ENCODE assay signal across 7 mouse cellular contexts in genomic region chr13:22015479-22016450, GRCm38 (mm10). TPM values are rescaled to one million over a fixed set of nuclear protein-coding genes. Genes with fewer than 3 reads are reported as not detected.
DNase-seq lines count a peak whose midpoint lies in the region; ATAC-seq and TF ChIP-seq lines count a peak whose summit lies in the region.

No protein-coding gene starts in this region.

- no peak for TF ChIP-seq RAD21 in MEL (IDR thresholded peaks at IDR 0.05; ENCODE audit: low read depth, low read length)

- intact Hi-C loops in heart, postnatal 14 days (cut with DNase I): no loop called here

- peak overlapping the region; percentile 6 to 43; a peak in 3 of 4 replicates for H3K4me3 ChIP-seq in MEL (ENCODE audit: control insufficient read depth in 1 of 2, insufficient read depth in 1 of 2, low read depth in 2 of 2, low read length in 2 of 2)
- H3K4me3 ChIP-seq in bone marrow macrophage, adult 2 months (ENCODE audit: insufficient read depth, low read length): peak overlapping the region; percentile 39
- H3K4me3 ChIP-seq in forebrain, embryonic 13.5 days: no peak overlapping the region
- H3K4me3 ChIP-seq in layer of hippocampus, adult 2 months: no peak overlapping the region
- no peak overlapping the region for H3K4me3 ChIP-seq in lung, adult 2 months (replicated peaks; ENCODE audit: extremely low read depth, low read depth, low read length)

- H3K4me1 ChIP-seq in MEL (ENCODE audit: control insufficient read depth in 1 of 2, insufficient read depth in 2 of 2, low read length in 2 of 2): no peaks in the 10 kb centered on the region
- H3K4me1 ChIP-seq in bone marrow macrophage, adult 2 months (ENCODE audit: control insufficient read depth, insufficient read depth, low read length): peaks cover 10% of the 10 kb centered on the region
- H3K4me1 ChIP-seq in forebrain, embryonic 13.5 days: peaks cover 11% of the 10 kb centered on the region; the same call in 1 of the 2 replicates
- H3K4me1 ChIP-seq in lung, adult 2 months (ENCODE audit: control insufficient read depth, insufficient read depth, low read length): peaks cover 4% of the 10 kb centered on the region

- peak; percentile 92 for DNase-seq in MEL (ENCODE audit: low read depth, low spot score)
- DNase-seq in heart, postnatal 14 days: peak; percentile 69 to 78
- peak; percentile 46 to 72 for DNase-seq in layer of hippocampus, adult 2 months (ENCODE audit: low spot score in 2 of 2)
- DNase-seq in lung, adult 2 months: peak; percentile 52
- DNase-seq in retina, postnatal 7 days (ENCODE audit: low read depth, low spot score): peak; percentile 72

- peak; percentile 60; the same call in 1 of the 2 replicates for ATAC-seq in forebrain, embryonic 13.5 days

- H3K27ac ChIP-seq in MEL (ENCODE audit: control insufficient read depth, low read depth, low read length): no peak overlapping the region
- H3K27ac ChIP-seq in bone marrow macrophage, adult 2 months (ENCODE audit: insufficient read depth, low read depth, low read length): no peak overlapping the region
- H3K27ac ChIP-seq in forebrain, embryonic 13.5 days: no peak overlapping the region
- H3K27ac ChIP-seq in layer of hippocampus, adult 2 months: no peak overlapping the region

- no peak for TF ChIP-seq EP300 in MEL (IDR thresholded peaks at IDR 0.05; ENCODE audit: low read depth in 1 of 2, low read length in 2 of 2)

- H3K9me3 ChIP-seq in MEL (replicated peaks; ENCODE audit: insufficient read depth, low read length): no peaks in the 10 kb centered on the region
- no peaks in the 10 kb centered on the region for H3K9me3 ChIP-seq in forebrain, embryonic 13.5 days (replicated peaks)

- TF ChIP-seq POLR2A in MEL (IDR thresholded peaks at IDR 0.05; ENCODE audit: control insufficient read depth in 1 of 2, insufficient read depth in 1 of 2, low read depth in 1 of 2, low read length in 2 of 2, poor library complexity in 1 of 2): no peak
- no peak for TF ChIP-seq POLR2A in bone marrow macrophage, adult 2 months (IDR thresholded peaks at IDR 0.05; ENCODE audit: borderline replicate concordance, low read depth, low read length)
- TF ChIP-seq POLR2A in lung, adult 2 months (IDR thresholded peaks at IDR 0.05; ENCODE audit: borderline replicate concordance, extremely low read depth, low read depth, low read length): no peak

- WGBS in forebrain, embryonic 13.5 days: 14% methylated on average over 27 of the region's 27 CpGs
- 17% methylated on average over 27 of the region's 27 CpGs for WGBS in lung, adult 2 months

- peak overlapping the region; percentile 49 for H3K9ac ChIP-seq in MEL (ENCODE audit: control insufficient read depth, low read depth, low read length, poor library complexity, severe bottlenecking)
- no peak overlapping the region for H3K9ac ChIP-seq in forebrain, embryonic 13.5 days

- H3K4me2 ChIP-seq in forebrain, embryonic 13.5 days: no peak overlapping the region

- H3K27me3 ChIP-seq in MEL (ENCODE audit: control insufficient read depth in 1 of 2, insufficient read depth in 2 of 2, low read length in 2 of 2): no peaks in the 10 kb centered on the region; a peak in 2 of 4 replicates
- peaks cover 82% of the 10 kb centered on the region for H3K27me3 ChIP-seq in forebrain, embryonic 13.5 days

- peaks cover 0 to 4% of the 10 kb centered on the region in 2 experiments; a peak in 1 of 4 replicates for H3K36me3 ChIP-seq in MEL (ENCODE audit: control insufficient read depth in 1 of 2, insufficient read depth in 2 of 2, low read length in 2 of 2)
- no peaks in the 10 kb centered on the region for H3K36me3 ChIP-seq in forebrain, embryonic 13.5 days (ENCODE audit: poor library complexity, severe bottlenecking)

- H3K79me2 ChIP-seq in MEL (ENCODE audit: control insufficient read depth, insufficient read depth, low read length, poor library complexity): no peaks in the 10 kb centered on the region

- no peak for TF ChIP-seq CTCF in MEL (IDR thresholded peaks at IDR 0.05 in 2 of 3, conservative IDR thresholded peaks at IDR 0.05 in 1 of 3; ENCODE audit: control insufficient read depth in 1 of 3, insufficient read depth in 1 of 3, low read depth in 2 of 3, low read length in 3 of 3, poor library complexity in 1 of 3, severe bottlenecking in 1 of 3)
- TF ChIP-seq CTCF in bone marrow macrophage, adult 2 months (IDR thresholded peaks at IDR 0.05; ENCODE audit: low read depth, low read length): no peak
- peak; percentile 42 for TF ChIP-seq CTCF in layer of hippocampus, adult 2 months (conservative IDR thresholded peaks at IDR 0.05)
- no peak for TF ChIP-seq CTCF in lung, adult 2 months (IDR thresholded peaks at IDR 0.05; ENCODE audit: insufficient read depth, low read length)

TF ChIP-seq in MEL, 35 proteins besides CTCF, POLR2A, EP300 and RAD21 (continues in another document):
- TF ChIP-seq ETS1 (IDR thresholded peaks at IDR 0.05; ENCODE audit: low read depth, low read length) (no peak), MYC (IDR thresholded peaks at IDR 0.05; ENCODE audit: low read depth, low read length) (peak; percentile 74), BHLHE40 (IDR thresholded peaks at IDR 0.05; ENCODE audit: borderline replicate concordance, low read depth, low read length) (no peak), POLR2AphosphoS2 (IDR thresholded peaks at IDR 0.05; ENCODE audit: low read length) (no peak), MXI1 (IDR thresholded peaks at IDR 0.05; ENCODE audit: low read depth, low read length) (no peak), GABPA (IDR thresholded peaks at IDR 0.05; ENCODE audit: low read depth, low read length) (no peak), MAX (IDR thresholded peaks at IDR 0.05; ENCODE audit: low read length) (no peak), NRF1 (IDR thresholded peaks at IDR 0.05; ENCODE audit: insufficient read depth, low read depth, low read length, poor library complexity, severe bottlenecking) (no peak), SIN3A (IDR thresholded peaks at IDR 0.05; ENCODE audit: low read length) (no peak), E2F4 (IDR thresholded peaks at IDR 0.05; ENCODE audit: borderline replicate concordance, low read depth, low read length) (no peak), NELFE (IDR thresholded peaks at IDR 0.05; ENCODE audit: low read depth, low read length) (no peak), HCFC1 (IDR thresholded peaks at IDR 0.05; ENCODE audit: low read depth, low read length) (no peak), ZC3H11A (IDR thresholded peaks at IDR 0.05; ENCODE audit: low read depth, low read length) (no peak)

RNA-seq across cellular contexts. Expression of gene Prss16, which starts 6.2 kb away (rescaled TPM):
- total RNA-seq in MEL (2012; rRNA removed): not detected in 2 replicates
- under 1 TPM in 1 of 2 experiments, not detected in 1; 0.47 TPM for polyA plus RNA-seq in MEL (2012; ENCODE audit: insufficient read depth in 1 of 2, insufficient read length in 2 of 2, low read depth in 1 of 2, low replicate concordance in 2 of 2, missing spikeins in 1 of 2)
- polyA plus RNA-seq in bone marrow macrophage, adult 2 months (2012; ENCODE audit: insufficient read depth, insufficient read length, missing spikeins): 3.0 and 3.4 TPM in 2 replicates
- not detected in 2 replicates for polyA plus RNA-seq in forebrain, embryonic 13.5 days (2015; fragmentation: Nextera tagmentation; extraction: Ambion mirVana)
- total RNA-seq in heart, postnatal 14 days (2021): 10 to 100 TPM in 1 of 2 experiments, not detected in 1; 11.6 TPM
- total RNA-seq in layer of hippocampus, adult 2 months (2021): under 1 TPM; 0.32 to 0.51 TPM
- 0.33 and 0.34 TPM in 2 replicates for polyA plus RNA-seq in lung, adult 2 months (2012; rRNA removed)

RNA-seq across cellular contexts. Expression of gene Hist1h2ah, which starts 19.6 kb away (rescaled TPM):
- 1,264 and 1,284 TPM in 2 replicates for total RNA-seq in MEL (2012; rRNA removed)
- 1 to 10 TPM in 1 of 2 experiments, not detected in 1; 3.7 TPM for polyA plus RNA-seq in MEL (2012; ENCODE audit: insufficient read depth in 1 of 2, insufficient read length in 2 of 2, low read depth in 1 of 2, low replicate concordance in 2 of 2, missing spikeins in 1 of 2)
- polyA plus RNA-seq in bone marrow macrophage, adult 2 months (2012; ENCODE audit: insufficient read depth, insufficient read length, missing spikeins): not detected in 2 replicates
- 2.8 and 10.7 TPM in 2 replicates for polyA plus RNA-seq in forebrain, embryonic 13.5 days (2015; fragmentation: Nextera tagmentation; extraction: Ambion mirVana)
- 100 to 1,000 TPM in 1 of 2 experiments, 10 to 100 TPM in 1; 69.3 to 132 TPM for total RNA-seq in heart, postnatal 14 days (2021)
- total RNA-seq in layer of hippocampus, adult 2 months (2021): 10 to 100 TPM; 12.5 to 17.0 TPM
- 0.87 and 1.8 TPM in 2 replicates for polyA plus RNA-seq in lung, adult 2 months (2012; rRNA removed)

RNA-seq across cellular contexts. Expression of gene Hist1h2bk, which starts 19.9 kb away (rescaled TPM):
- 2,495 and 3,316 TPM in 2 replicates for total RNA-seq in MEL (2012; rRNA removed)
- 1 to 10 TPM in 1 of 2 experiments, not detected in 1; 5.7 TPM for polyA plus RNA-seq in MEL (2012; ENCODE audit: insufficient read depth in 1 of 2, insufficient read length in 2 of 2, low read depth in 1 of 2, low replicate concordance in 2 of 2, missing spikeins in 1 of 2)
- polyA plus RNA-seq in bone marrow macrophage, adult 2 months (2012; ENCODE audit: insufficient read depth, insufficient read length, missing spikeins): 2.9 and 5.5 TPM in 2 replicates
- 7.5 and 10.3 TPM in 2 replicates for polyA plus RNA-seq in forebrain, embryonic 13.5 days (2015; fragmentation: Nextera tagmentation; extraction: Ambion mirVana)
- total RNA-seq in heart, postnatal 14 days (2021): 100 to 1,000 TPM in 1 of 2 experiments, 10 to 100 TPM in 1; 67.9 to 160 TPM
- 10 to 100 TPM; 23.5 to 24.4 TPM for total RNA-seq in layer of hippocampus, adult 2 months (2021)
- polyA plus RNA-seq in lung, adult 2 months (2012; rRNA removed): 0.74 and 3.1 TPM in 2 replicates

RNA-seq across cellular contexts. Expression of gene Hist1h4i, which starts 25.4 kb away (rescaled TPM):
- 1,065 and 1,370 TPM in 2 replicates for total RNA-seq in MEL (2012; rRNA removed)
- polyA plus RNA-seq in MEL (2012; ENCODE audit: insufficient read depth in 1 of 2, insufficient read length in 2 of 2, low read depth in 1 of 2, low replicate concordance in 2 of 2, missing spikeins in 1 of 2): 10 to 100 TPM in 1 of 2 experiments, not detected in 1; 10.4 TPM
- 7.5 and 8.2 TPM in 2 replicates for polyA plus RNA-seq in bone marrow macrophage, adult 2 months (2012; ENCODE audit: insufficient read depth, insufficient read length, missing spikeins)
- polyA plus RNA-seq in forebrain, embryonic 13.5 days (2015; fragmentation: Nextera tagmentation; extraction: Ambion mirVana): 42.8 and 45.2 TPM in 2 replicates
- 10 to 100 TPM; 29.6 to 55.4 TPM for total RNA-seq in heart, postnatal 14 days (2021)
- total RNA-seq in layer of hippocampus, adult 2 months (2021): 10 to 100 TPM; 64.2 to 71.7 TPM
- 5.1 and 5.2 TPM in 2 replicates for polyA plus RNA-seq in lung, adult 2 months (2012; rRNA removed)

RNA-seq across cellular contexts. Expression of gene Hist1h2ag, which starts 27.0 kb away (rescaled TPM):
- 766 and 975 TPM in 2 replicates for total RNA-seq in MEL (2012; rRNA removed)
- polyA plus RNA-seq in MEL (2012; ENCODE audit: insufficient read depth in 1 of 2, insufficient read length in 2 of 2, low read depth in 1 of 2, low replicate concordance in 2 of 2, missing spikeins in 1 of 2): 1 to 10 TPM in 1 of 2 experiments, not detected in 1; 5.9 TPM
- polyA plus RNA-seq in bone marrow macrophage, adult 2 months (2012; ENCODE audit: insufficient read depth, insufficient read length, missing spikeins): 5.0 and 7.4 TPM in 2 replicates
- 60.3 and 62.0 TPM in 2 replicates for polyA plus RNA-seq in forebrain, embryonic 13.5 days (2015; fragmentation: Nextera tagmentation; extraction: Ambion mirVana)
- 100 to 1,000 TPM in 1 of 2 experiments, 10 to 100 TPM in 1; 44.4 to 112 TPM for total RNA-seq in heart, postnatal 14 days (2021)
- 10 to 100 TPM; 16.5 to 20.6 TPM for total RNA-seq in layer of hippocampus, adult 2 months (2021)
- 0.54 and 1.1 TPM in 2 replicates for polyA plus RNA-seq in lung, adult 2 months (2012; rRNA removed)

Comparison
In these comparisons a context has a peak if more than half of its experiments do, and no peak if none do; other contexts are left out.
1. H3K4me3 ChIP-seq: peak in MEL (2 of 2) and bone marrow macrophage, adult 2 months (single experiment); none in forebrain, embryonic 13.5 days (single experiment), layer of hippocampus, adult 2 months (single experiment) and lung, adult 2 months (single experiment).
2. Peak in every context shown above with its lines, with median percentiles within 50 percentile points of each other: DNase-seq.